Mouse (Mus musculus) hindbrain, embryonic 10.5 days (tissue): ENCODE measurements around the gene Txlnb. TPM values are rescaled to one million over a fixed set of nuclear protein-coding genes. Genes with fewer than 3 reads are reported as not detected.
"Not testable (repeated sequence)": the region's sequence is repeated elsewhere in the genome, so short reads cannot be mapped to it uniquely, and the experiment has no call there.

Experiments used
- DNase-seq: peaks from one replicate; pipeline ENCODE4 v3.0.0-alpha.2; 2017; ENCODE audit warnings: low spot score
- H3K27ac ChIP-seq: fragments of 300-500 bp; sonication (generic); 2 replicates; pipeline ENCODE4 v1.5.1; 2016; ENCODE audit warnings: mild to moderate bottlenecking, moderate library complexity
- H3K27me3 ChIP-seq: fragments of 300-500 bp; sonication (generic); 2 replicates; pipeline ENCODE4 v1.6.1; 2016; ENCODE audit warnings: mild to moderate bottlenecking; ENCODE audit not compliant: poor library complexity, insufficient read depth, severe bottlenecking
- H3K36me3 ChIP-seq: fragments of 300-500 bp; sonication (generic); 2 replicates; pipeline ENCODE4 v1.6.1; 2016; ENCODE audit warnings: mild to moderate bottlenecking, moderate library complexity
- H3K4me1 ChIP-seq: fragments of 300-500 bp; sonication (generic); replicated peaks from 2 replicates; pipeline ENCODE4 v1.6.1; 2016; ENCODE audit warnings: mild to moderate bottlenecking
- H3K4me3 ChIP-seq: fragments of 300-500 bp; sonication (generic); 2 replicates; pipeline ENCODE4 v1.5.1; 2016; ENCODE audit warnings: mild to moderate bottlenecking, moderate library complexity
- H3K9me3 ChIP-seq: fragments of 300-500 bp; sonication (generic); 2 replicates; pipeline ENCODE4 v1.6.1; 2016; ENCODE audit warnings: mild to moderate bottlenecking, moderate library complexity
- WGBS: fragments of 180-500 bp; shearing (Covaris S2); methylation state at CpG from one replicate; pipeline ENCODE4 v1.1.7; 2016; 5-methylcytosine and 5-hydroxymethylcytosine counted together
- polyA plus RNA-seq: library from polyadenylated mRNA; unstranded; fragments of >200 nt; fragmentation: Nextera tagmentation; extraction: Ambion mirVana; gene quantifications from 2 replicates; pipeline ENCODE4 v1.2.1, GENCODE M21; 2016

Gene Txlnb
- 4.9 and 5.4 TPM in 2 replicates for polyA plus RNA-seq

- WGBS: 5% methylated on average over 12 of the region's 13 CpGs
- peak; percentile 84 for DNase-seq
- Histone ChIP-seq H3K27me3 (no peaks in the 10 kb centered on the region), H3K27ac (peak within 1 kb of the TSS; percentile 93), H3K9me3 (no peaks in the 10 kb centered on the region), H3K36me3 (peaks cover 15% of the 10 kb centered on the region), H3K4me3 (peak within 1 kb of the TSS; percentile 50), H3K4me1 (peaks cover 35% of the 10 kb centered on the region)
These were observed at the start of gene Txlnb for GRCm38 (mm10) chr10:17795767-17796631. Gene Txlnb, plus strand, starts transcription at chr10:17796226.

GRCm38 (mm10) chr10:17752478-17752877, 43.5 kb upstream of the Txlnb start:
- 82% methylated on average over 5 of the region's 5 CpGs for WGBS
- Histone ChIP-seq H3K9me3 (peaks cover 7% of the 10 kb centered on the region; the same call in 1 of the 2 replicates), H3K4me3 (no peak overlapping the region), H3K27me3 (no peaks in the 10 kb centered on the region), H3K4me1 (no peaks in the 10 kb centered on the region), H3K36me3 (no peaks in the 10 kb centered on the region), H3K27ac (no peak overlapping the region)
- DNase-seq: no peak

GRCm38 (mm10) chr10:17759772-17760171, 36.3 kb upstream of the Txlnb start:
- no peak overlapping the region for H3K4me3 ChIP-seq
- no peak overlapping the region for H3K27ac ChIP-seq
- peaks cover 7% of the 10 kb centered on the region; the same call in 1 of the 2 replicates for H3K9me3 ChIP-seq
- H3K27me3 ChIP-seq: no peaks in the 10 kb centered on the region
- H3K36me3 ChIP-seq: no peaks in the 10 kb centered on the region
- DNase-seq: no peak
- WGBS: 91% methylated on average over 3 of the region's 3 CpGs
- H3K4me1 ChIP-seq: no peaks in the 10 kb centered on the region

GRCm38 (mm10) chr10:17760750-17761613, 35.0 kb upstream of the Txlnb start:
- Histone ChIP-seq H3K27me3 (no peaks in the 10 kb centered on the region), H3K27ac (no peak overlapping the region), H3K9me3 (peaks cover under 1% of the 10 kb centered on the region; the same call in 1 of the 2 replicates), H3K36me3 (no peaks in the 10 kb centered on the region), H3K4me3 (no peak overlapping the region), H3K4me1 (no peaks in the 10 kb centered on the region)
- WGBS: 70% methylated on average over 9 of the region's 9 CpGs
- DNase-seq: no peak

GRCm38 (mm10) chr10:17761652-17762051, 34.4 kb upstream of the Txlnb start:
- Histone ChIP-seq H3K4me1 (no peaks in the 10 kb centered on the region), H3K36me3 (no peaks in the 10 kb centered on the region), H3K27me3 (no peaks in the 10 kb centered on the region), H3K4me3 (no peak overlapping the region), H3K27ac (no peak overlapping the region), H3K9me3 (no peaks in the 10 kb centered on the region)
- WGBS: 87% methylated on average over 1 of the region's 1 CpGs
- DNase-seq: no peak

- WGBS: 97% methylated on average over 8 of the region's 8 CpGs
These were observed 33.1 kb upstream of the Txlnb start for GRCm38 (mm10) chr10:17762946-17763345.

GRCm38 (mm10) chr10:17769856-17770255, 26.2 kb upstream of the Txlnb start:
- Histone ChIP-seq H3K9me3 (no peaks in the 10 kb centered on the region), H3K27me3 (no peaks in the 10 kb centered on the region), H3K27ac (no peak overlapping the region), H3K4me1 (no peaks in the 10 kb centered on the region), H3K36me3 (no peaks in the 10 kb centered on the region), H3K4me3 (no peak overlapping the region)
- 80% methylated on average over 5 of the region's 5 CpGs for WGBS
- DNase-seq: no peak

More at GRCm38 (mm10) chr10:17762946-17763345, 33.1 kb upstream of the Txlnb start:
- Histone ChIP-seq H3K27me3 (no peaks in the 10 kb centered on the region), H3K36me3 (no peaks in the 10 kb centered on the region), H3K9me3 (no peaks in the 10 kb centered on the region), H3K27ac (no peak overlapping the region), H3K4me3 (no peak overlapping the region), H3K4me1 (no peaks in the 10 kb centered on the region)
- DNase-seq: no peak

- 87% methylated on average over 10 of the region's 10 CpGs for WGBS
- Histone ChIP-seq H3K4me3 (no peak overlapping the region), H3K9me3 (no peaks in the 10 kb centered on the region), H3K4me1 (no peaks in the 10 kb centered on the region), H3K27me3 (no peaks in the 10 kb centered on the region), H3K36me3 (no peaks in the 10 kb centered on the region), H3K27ac (no peak overlapping the region)
- no peak for DNase-seq
These were observed 23.7 kb upstream of the Txlnb start for GRCm38 (mm10) chr10:17772364-17772763.

GRCm38 (mm10) chr10:17774366-17774765, 21.7 kb upstream of the Txlnb start:
- WGBS: 82% methylated on average over 3 of the region's 3 CpGs
- DNase-seq: no peak

GRCm38 (mm10) chr10:17775079-17775478, 20.9 kb upstream of the Txlnb start:
- no peak for DNase-seq
- no peak overlapping the region for H3K4me3 ChIP-seq
- no peak overlapping the region for H3K27ac ChIP-seq
- no peaks in the 10 kb centered on the region for H3K9me3 ChIP-seq
- H3K27me3 ChIP-seq: no peaks in the 10 kb centered on the region
- no peaks in the 10 kb centered on the region for H3K4me1 ChIP-seq
- H3K36me3 ChIP-seq: no peaks in the 10 kb centered on the region
- 83% methylated on average over 4 of the region's 4 CpGs for WGBS

More at GRCm38 (mm10) chr10:17774366-17774765, 21.7 kb upstream of the Txlnb start:
- H3K9me3 ChIP-seq: no peaks in the 10 kb centered on the region
- H3K36me3 ChIP-seq: no peaks in the 10 kb centered on the region
- H3K4me1 ChIP-seq: no peaks in the 10 kb centered on the region
- H3K27ac ChIP-seq: no peak overlapping the region
- no peak overlapping the region for H3K4me3 ChIP-seq
- no peaks in the 10 kb centered on the region for H3K27me3 ChIP-seq

GRCm38 (mm10) chr10:17776684-17777083, 19.3 kb upstream of the Txlnb start:
- DNase-seq, H3K36me3 ChIP-seq, H3K27ac ChIP-seq, H3K4me1 ChIP-seq, H3K4me3 ChIP-seq, H3K27me3 ChIP-seq, H3K9me3 ChIP-seq: not testable (repeated sequence)
- 74% methylated on average over 4 of the region's 4 CpGs for WGBS

GRCm38 (mm10) chr10:17786771-17787170, 9.3 kb upstream of the Txlnb start:
- Histone ChIP-seq H3K27ac (no peak overlapping the region), H3K36me3 (no peaks in the 10 kb centered on the region), H3K27me3 (no peaks in the 10 kb centered on the region), H3K4me3 (no peak overlapping the region), H3K4me1 (no peaks in the 10 kb centered on the region), H3K9me3 (no peaks in the 10 kb centered on the region)
- DNase-seq: no peak
- 80% methylated on average over 3 of the region's 3 CpGs for WGBS

GRCm38 (mm10) chr10:17787938-17788337, 8.1 kb upstream of the Txlnb start:
- Histone ChIP-seq H3K27me3 (no peaks in the 10 kb centered on the region), H3K27ac (no peak overlapping the region), H3K36me3 (no peaks in the 10 kb centered on the region), H3K4me1 (no peaks in the 10 kb centered on the region), H3K9me3 (no peaks in the 10 kb centered on the region), H3K4me3 (no peak overlapping the region)
- WGBS: 87% methylated on average over 1 of the region's 1 CpGs
- DNase-seq: no peak
